Mouse (Mus musculus) heart, postnatal 14 days (tissue): ENCODE results near the gene G3bp2. TPM values are rescaled to one million over a fixed set of nuclear protein-coding genes. Genes with fewer than 3 reads are reported as not detected.

Source experiments
- DNase-seq, 2 experiments: peaks; one replicate each; pipeline ENCODE4 v3.0.0; 2021 to 2022
- intact Hi-C: fragments of 180-260 bp; cut with DNase I; formaldehyde crosslinking; loops from one replicate; pipeline ENCODE4 v1.15.1; 2025
- total RNA-seq, 2 experiments: library from RNA; stranded (reverse); gene quantifications; 2 replicates each; pipeline ENCODE4 v1.2.3; 2021

The G3bp2 gene
- total RNA-seq, 2 experiments from 2014 or later: 69.1 to 70.7 TPM

GRCm38 (mm10) chr5:92050419-92050818 is 33.1 kb downstream of the G3bp2 start:
- intact Hi-C loops: no loop called here
- no peak for DNase-seq

- DNase-seq: no peak
- intact Hi-C loops: loop anchor here (5.0 kb wide), 1 partner anchor 81 kb away; the partner anchor contains the start of gene Rchy1
Observed at GRCm38 (mm10) chr5:92043783-92044182, 39.7 kb downstream of the G3bp2 start, which contains the start of gene Cdkl2. Cdkl2 (minus strand) TSS chr5:92043883.

GRCm38 (mm10) chr5:92042377-92043348 is 40.9 kb downstream of the G3bp2 start:
- DNase-seq: peak; percentile 91
- intact Hi-C loops: loop anchor here (5.0 kb wide), 1 partner anchor 80 kb away; the partner anchor contains the start of gene Rchy1

GRCm38 (mm10) chr5:92019960-92020359 is 63.6 kb downstream of the G3bp2 start:
- intact Hi-C loops: no loop called here
- no peak for DNase-seq

- DNase-seq: no peak
- intact Hi-C loops: no loop called here
Observed at GRCm38 (mm10) chr5:92011756-92012155, 71.8 kb downstream of the G3bp2 start.

- intact Hi-C loops: no loop called here
Observed at GRCm38 (mm10) chr5:92009827-92010226, 73.7 kb downstream of the G3bp2 start.

GRCm38 (mm10) chr5:92003011-92003410 is 80.5 kb downstream of the G3bp2 start:
- DNase-seq: peak; percentile 7 to 31
- intact Hi-C loops: loop anchor here (2.0 kb wide), 1 partner anchor 538 kb away; no protein-coding TSS in a partner anchor

More at GRCm38 (mm10) chr5:92009827-92010226, 73.7 kb downstream of the G3bp2 start:
- no peak for DNase-seq

Other genes starting within 250 kb of the G3bp2 start
- 10 to 100 TPM; 32.3 to 35.0 TPM for gene Rchy1, start 120.7 kb downstream of the G3bp2 start, total RNA-seq
- gene Odaph, start 96.2 kb downstream of the G3bp2 start, total RNA-seq: not detected
- 1 to 10 TPM; 3.6 to 3.8 TPM for gene Cdkl2, start 39.8 kb downstream of the G3bp2 start, total RNA-seq
- 10 to 100 TPM; 36.8 to 38.2 TPM for gene Uso1, start 54.2 kb upstream of the G3bp2 start, total RNA-seq
- not detected for gene U90926, start 131.7 kb upstream of the G3bp2 start, total RNA-seq
- gene Ppef2, start 172.6 kb upstream of the G3bp2 start, total RNA-seq: not detected
- gene Naaa, start 194.5 kb upstream of the G3bp2 start, total RNA-seq: 10 to 100 TPM; 11.1 to 12.4 TPM
- 10 to 100 TPM; 12.4 to 13.9 TPM for gene Sdad1, start 226.8 kb upstream of the G3bp2 start, total RNA-seq
- under 1 TPM; 0.57 to 0.88 TPM for gene Cxcl9, start 244.4 kb upstream of the G3bp2 start, total RNA-seq
- 100 to 1,000 TPM; 620 to 781 TPM for gene Art3, start 248.1 kb upstream of the G3bp2 start, total RNA-seq